Mouse (Mus musculus) brain, embryonic 14.5 days (tissue): ENCODE data around the gene Itga2b.

Experiments used
- CTCF ChIP-seq: fragments of 200-500 bp; IDR thresholded peaks from 2 replicates; pipeline ENCODE4 v1.5.1; 2012; ENCODE audit warnings: inconsistent platforms, mild to moderate bottlenecking, moderate library complexity, borderline replicate concordance; ENCODE audit not compliant: insufficient read depth, insufficient read length; ENCODE audit errors: extremely low read depth
- POLR2A ChIP-seq: fragments of 200-500 bp; IDR thresholded peaks from 2 replicates; pipeline ENCODE4 v1.6.1; 2012; ENCODE audit warnings: mild to moderate bottlenecking, inconsistent platforms, borderline replicate concordance; ENCODE audit not compliant: poor library complexity, insufficient read depth, insufficient read length, severe bottlenecking; ENCODE audit errors: extremely low read depth

- TF ChIP-seq CTCF (no peak), POLR2A (no peak)
Observed at GRCm38 (mm10) chr11:102460541-102460940, 9.4 kb downstream of the Itga2b start.
